Mouse (Mus musculus): ENCODE results near the gene Insc. TPM values are rescaled to one million over a fixed set of nuclear protein-coding genes. Genes with fewer than 3 reads are reported as not detected.
"Not testable (repeated sequence)": the region's sequence is repeated elsewhere in the genome, so short reads cannot be mapped to it uniquely, and the experiment has no call there.

Gene Insc
- 1 to 10 TPM; 1.0 to 3.4 TPM for total RNA-seq (2021)
- long read RNA-seq, experiment 1, partial matches to known transcripts, result 0 of 1 reads
- long read RNA-seq, experiment 1, other reads (novel, unspliced or antisense), result 0 of 1 reads
- long read RNA-seq, experiment 2, partial matches to known transcripts, result 0 of 3 reads
- long read RNA-seq, experiment 2, other reads (novel, unspliced or antisense), result 2 of 3 reads

DNA sequence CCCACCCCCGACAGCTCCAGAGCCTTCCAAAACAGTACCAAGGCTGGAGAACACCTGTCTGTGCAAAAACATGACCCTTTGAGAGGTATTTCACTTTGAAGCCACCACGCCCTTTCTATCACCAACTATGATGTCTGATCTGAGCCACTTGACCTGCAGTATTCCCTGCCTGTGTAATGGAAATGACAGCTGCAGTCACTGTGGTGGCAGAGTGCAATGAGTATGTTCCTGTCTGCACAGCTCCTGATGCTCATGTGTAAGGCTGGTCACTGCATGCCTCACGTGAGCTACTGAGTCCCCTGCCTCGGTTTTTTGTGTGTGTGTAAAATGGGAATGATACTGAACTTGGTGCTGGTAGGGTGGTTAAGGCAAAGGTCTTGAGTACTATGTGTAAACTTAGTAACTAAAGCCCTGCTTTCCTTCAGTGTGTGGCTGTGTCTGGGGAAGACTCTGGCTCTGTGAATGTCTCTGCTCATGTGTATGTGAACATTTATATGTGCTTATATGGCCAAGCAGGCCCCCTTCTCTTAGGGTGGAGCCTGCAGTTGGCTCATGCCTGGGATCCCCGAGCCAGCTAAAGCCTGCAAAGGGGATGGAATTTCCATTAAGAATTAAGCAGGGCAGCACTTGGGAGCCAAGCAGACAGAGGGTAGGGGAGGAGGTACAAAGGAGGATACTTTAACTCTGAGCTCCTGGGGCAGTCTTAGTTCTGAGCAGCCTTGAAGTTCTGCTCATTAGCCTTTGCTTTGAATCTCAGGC lies at the start of gene Insc:
Gene Insc (plus strand): TSS at position 673 of the 759 bp plus-strand sequence.
- intact Hi-C loops (cut with DNase I; ENCODE audit: low total_unique reads), result no loop called here
- no peak for DNase-seq

DNA sequence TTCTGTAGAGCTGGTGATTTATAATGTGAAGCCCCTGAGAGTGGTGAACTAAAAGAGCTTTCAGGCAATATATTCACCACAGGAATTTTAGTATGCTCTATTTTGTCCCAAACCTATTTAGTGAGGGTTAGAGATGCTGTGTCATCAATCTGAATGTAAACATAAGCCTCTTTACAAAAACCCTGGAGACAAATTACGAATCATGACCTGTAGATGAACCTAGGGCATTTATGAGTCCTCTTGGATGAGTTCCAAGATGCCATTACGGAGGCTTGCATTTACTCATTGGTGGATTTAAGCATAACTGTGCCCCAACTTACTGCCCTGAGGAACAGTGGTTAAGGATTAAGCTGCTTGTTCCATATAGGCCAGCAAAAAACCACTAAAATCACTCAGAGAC lies 42.6 kb upstream of the Insc start:
- DNase-seq, result no peak
- intact Hi-C loops (cut with DNase I; ENCODE audit: low total_unique reads), result no loop called here

DNA sequence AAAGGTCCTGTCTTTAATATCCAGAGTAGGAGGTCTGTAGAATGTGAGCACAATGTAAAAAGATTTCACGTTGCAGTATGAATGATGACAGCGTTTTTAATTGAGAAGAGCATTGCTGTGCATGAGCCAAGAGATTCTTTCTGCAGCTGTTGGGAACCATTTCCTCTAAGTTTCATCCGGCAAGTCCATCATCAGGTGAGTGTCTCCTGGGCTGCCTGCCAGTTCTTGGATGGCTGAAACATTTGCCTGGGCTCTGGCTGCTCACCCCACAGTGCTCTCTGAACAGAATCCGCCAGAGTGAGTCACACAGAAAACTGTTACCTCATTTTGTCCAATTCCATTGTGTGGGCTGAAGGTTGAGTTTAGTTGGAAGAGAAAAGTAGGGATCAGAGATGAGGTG lies 36.8 kb upstream of the Insc start:
- intact Hi-C loops (cut with DNase I; ENCODE audit: low total_unique reads), result no loop called here

DNA sequence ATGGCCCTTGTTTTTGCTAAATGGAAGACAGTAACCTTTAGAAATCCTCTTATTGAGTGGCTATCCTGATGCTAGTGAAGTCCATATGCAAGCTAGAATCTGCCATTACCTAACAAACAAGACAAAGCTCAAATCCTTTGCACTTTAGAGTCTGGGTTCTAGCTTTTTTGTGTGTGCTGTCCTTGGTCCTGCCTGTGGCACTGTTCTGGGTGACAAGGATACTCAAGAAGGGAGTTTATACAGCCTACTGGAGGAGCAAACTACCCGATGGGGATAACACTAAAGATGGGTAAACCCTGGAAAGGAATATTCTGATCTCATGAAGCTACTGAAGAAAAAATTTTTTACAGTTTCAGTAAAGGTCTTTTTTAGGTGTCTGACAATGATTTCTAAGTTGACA lies 36.1 kb upstream of the Insc start:
- intact Hi-C loops (cut with DNase I; ENCODE audit: low total_unique reads), result no loop called here
- no peak for DNase-seq

More for the DNA sequence above, 36.8 kb upstream of the Insc start:
- no peak for DNase-seq

DNA sequence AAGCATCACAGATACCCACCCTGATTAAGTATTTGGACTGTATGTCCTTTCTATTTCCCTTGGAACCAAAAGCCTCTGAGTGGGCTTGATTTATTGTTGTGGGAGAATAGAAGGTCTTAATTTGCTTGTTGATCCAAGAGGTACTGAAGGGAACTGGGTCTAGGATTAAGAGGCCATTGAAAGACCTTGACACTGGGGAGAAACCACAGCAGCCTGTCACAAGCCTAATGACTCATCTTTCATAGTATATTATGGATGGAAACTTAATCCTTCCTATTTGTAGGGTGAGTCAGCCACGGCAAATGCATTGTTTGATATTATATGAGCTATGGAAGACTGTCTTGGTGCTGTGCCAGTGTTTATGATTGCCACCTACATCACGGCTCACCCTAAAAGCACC lies 33.1 kb upstream of the Insc start:
- no peak for DNase-seq

DNA sequence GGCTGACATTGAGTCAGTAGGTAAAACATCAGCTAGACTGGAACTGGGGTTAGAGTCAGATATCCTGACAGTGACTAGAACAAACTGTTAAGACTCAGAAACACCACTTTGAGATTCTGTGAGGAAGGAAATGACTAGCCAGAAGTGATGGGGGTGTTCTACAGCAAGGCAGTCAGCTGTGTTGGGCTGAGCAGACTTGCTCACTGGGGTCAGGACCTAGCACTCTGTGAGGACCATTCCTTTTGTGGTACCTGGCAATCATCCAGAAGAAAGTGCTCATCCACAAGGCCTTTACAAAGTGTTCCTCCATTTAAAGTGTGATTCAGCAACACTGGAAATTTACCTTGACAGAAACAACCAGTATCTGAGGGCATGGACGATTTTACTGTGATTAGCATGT lies 31.0 kb upstream of the Insc start:
- intact Hi-C loops (cut with DNase I; ENCODE audit: low total_unique reads), result no loop called here
- DNase-seq, result no peak

More for the DNA sequence above, 33.1 kb upstream of the Insc start:
- intact Hi-C loops (cut with DNase I; ENCODE audit: low total_unique reads), result no loop called here

DNA sequence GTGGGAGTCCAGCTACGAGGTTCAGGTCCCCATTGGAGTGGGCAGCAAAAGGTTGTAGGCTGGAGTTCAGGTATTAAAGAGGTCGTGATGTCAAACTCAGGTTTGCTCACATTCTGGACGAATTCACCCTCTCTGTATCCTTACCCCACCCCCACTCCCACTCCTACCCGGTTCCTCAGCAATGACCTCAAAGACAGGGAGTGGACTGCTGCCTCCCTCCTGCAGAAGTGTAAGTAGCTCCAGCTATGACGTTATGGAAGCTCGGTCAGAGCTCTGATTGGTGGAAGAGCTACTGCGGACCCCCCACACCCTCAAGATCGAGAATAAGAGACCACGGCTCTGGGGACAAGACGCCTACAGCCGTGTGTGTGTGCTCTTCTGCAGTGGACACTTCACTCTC lies 25.2 kb upstream of the Insc start, which contains the start of gene Calcb:
Gene Calcb (plus strand): TSS at position 344 of the 400 bp plus-strand sequence.
- no peak for DNase-seq
- intact Hi-C loops (cut with DNase I; ENCODE audit: low total_unique reads), result no loop called here

DNA sequence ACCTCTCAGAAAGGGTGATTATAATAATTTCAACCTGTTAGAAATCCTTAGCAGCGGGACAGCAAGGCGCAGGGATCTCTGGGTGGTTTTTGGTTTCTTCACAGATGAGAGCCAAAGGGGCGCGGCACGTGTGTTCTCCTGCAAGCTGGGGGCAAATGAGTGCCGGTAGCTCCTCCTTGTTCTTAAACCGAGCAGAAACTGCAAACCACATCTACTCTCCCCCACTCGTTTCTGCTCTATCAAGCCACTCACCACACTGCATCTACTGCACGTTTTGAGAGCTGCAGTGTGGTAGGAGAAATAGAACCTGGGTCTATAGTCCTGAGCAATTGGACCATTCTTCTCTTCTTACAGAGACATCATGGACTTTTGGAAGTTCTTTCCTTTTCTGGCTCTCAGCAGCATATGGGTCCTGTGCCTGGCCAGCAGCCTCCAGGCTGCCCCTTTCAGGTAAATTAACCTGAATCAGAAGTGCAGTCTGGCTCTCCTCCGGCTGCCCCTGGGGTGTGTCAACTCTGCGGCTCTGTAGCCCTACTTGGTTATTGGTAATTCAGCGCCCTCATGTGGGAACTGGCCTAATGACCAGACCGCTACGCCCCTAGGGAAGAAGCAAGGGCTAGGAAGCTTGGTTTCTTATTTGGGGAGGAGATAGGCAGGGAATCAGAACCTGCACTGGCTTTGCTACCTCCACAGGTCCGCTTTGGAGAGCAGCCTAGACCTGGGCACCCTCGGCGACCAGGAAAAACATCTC lies 23.9 kb upstream of the Insc start:
- no peak for DNase-seq
- intact Hi-C loops (cut with DNase I; ENCODE audit: low total_unique reads), result no loop called here

DNA sequence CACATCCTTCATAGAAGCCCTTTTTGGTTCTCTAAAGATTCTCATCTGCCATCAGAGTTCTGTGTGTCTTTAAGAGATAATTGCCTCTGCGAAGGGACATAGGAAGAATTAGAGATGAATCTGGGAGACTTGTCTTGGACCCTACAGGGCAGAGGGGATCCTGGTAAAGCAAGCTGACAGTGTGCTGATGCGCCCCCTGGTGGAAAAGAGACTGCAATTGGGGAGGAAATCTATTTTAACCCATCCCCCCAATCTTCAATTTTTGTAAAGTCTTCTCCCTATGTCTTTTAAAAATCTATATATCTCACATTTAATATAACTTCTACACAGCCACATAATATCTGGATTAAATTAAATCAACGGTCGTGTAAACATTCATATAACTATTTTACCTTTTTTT lies 13.8 kb upstream of the Insc start:
- intact Hi-C loops (cut with DNase I; ENCODE audit: low total_unique reads), result loop anchor here (5.0 kb wide), 1 partner anchor 88 kb away; no protein-coding TSS in a partner anchor
- not testable (repeated sequence) for DNase-seq

DNA sequence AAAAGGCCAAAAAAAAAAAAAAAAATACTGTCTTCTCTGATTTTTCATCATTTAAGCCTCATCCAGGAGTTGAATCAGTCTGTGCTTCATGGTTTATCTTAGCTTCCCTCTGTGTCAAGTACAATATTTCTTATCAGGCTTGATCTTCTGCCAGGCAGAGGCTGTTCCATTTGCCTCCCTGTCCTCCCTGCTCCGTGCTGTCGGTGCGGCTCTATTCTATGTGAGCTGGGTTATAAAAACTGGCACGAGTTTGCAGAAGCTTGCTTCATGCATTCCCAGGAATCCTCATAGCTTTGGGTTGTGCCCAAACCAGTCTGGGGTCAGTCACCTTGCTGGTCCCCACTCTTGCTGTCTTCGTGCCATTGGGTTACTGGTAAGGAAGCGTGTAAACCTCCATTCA lies 12.3 kb upstream of the Insc start:
- intact Hi-C loops (cut with DNase I; ENCODE audit: low total_unique reads), result loop anchor here (5.0 kb wide), 1 partner anchor 86 kb away; no protein-coding TSS in a partner anchor
- no peak for DNase-seq

DNA sequence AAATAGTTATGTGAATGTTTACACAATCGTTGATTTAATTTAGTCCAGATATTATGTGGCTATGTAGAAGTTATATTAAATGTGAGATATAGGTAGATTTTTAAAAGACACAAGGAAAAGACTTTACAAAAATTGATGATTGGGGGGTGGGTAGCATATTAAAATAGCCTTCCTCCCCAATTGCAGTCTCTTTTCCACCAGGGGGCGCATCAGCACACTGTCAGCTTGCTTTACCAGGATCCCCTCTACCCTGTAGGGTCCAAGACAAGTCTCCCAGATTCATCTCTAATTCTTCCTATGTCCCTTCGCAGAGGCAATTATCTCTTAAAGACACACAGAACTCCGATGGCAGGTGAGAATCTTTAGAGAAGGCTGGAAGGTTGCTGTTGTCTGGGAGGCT lies 11.8 kb upstream of the Insc start:
- intact Hi-C loops (cut with DNase I; ENCODE audit: low total_unique reads), result loop anchor here (5.0 kb wide), 1 partner anchor 86 kb away; no protein-coding TSS in a partner anchor
- not testable (repeated sequence) for DNase-seq

DNA sequence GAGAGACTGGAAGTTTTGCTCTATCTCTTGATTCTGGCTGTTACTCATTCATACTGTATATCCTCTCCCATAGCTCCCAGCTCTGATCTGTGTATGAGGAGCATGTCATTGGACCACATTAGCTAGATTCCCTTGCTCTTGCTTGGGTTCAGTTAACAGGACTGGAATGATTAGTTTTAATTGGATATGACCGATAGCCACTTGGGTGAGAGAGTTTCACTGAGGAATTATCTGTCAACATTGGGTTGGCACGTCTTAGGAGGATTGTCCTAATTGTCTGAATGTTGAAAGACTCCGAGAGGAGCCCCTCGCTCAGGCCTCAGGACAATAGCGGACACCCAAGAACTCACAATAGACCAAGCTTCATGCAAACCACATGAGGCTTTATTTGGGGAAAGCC lies 7.2 kb upstream of the Insc start:
- DNase-seq, result no peak
- intact Hi-C loops (cut with DNase I; ENCODE audit: low total_unique reads), result no loop called here

DNA sequence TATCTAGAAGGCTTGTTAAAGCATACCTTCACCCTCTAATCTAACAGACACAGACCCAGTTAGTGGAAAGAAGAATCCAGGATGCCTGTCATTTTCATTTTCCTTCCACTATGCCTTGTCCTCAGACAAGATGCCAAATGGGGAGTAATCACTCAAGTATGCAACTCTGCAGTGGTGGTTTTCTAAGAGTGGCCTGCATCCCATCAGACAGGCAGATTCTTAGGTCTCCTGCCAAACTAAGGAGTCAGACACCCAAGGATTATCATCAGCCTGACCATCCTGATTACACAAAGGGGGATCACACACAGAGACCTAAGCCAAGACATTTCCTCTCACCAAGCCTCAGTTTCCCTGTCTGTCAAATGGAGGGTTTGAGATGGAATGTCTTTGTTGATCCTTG lies 5.3 kb upstream of the Insc start:
- no peak for DNase-seq
- intact Hi-C loops (cut with DNase I; ENCODE audit: low total_unique reads), result no loop called here

DNA sequence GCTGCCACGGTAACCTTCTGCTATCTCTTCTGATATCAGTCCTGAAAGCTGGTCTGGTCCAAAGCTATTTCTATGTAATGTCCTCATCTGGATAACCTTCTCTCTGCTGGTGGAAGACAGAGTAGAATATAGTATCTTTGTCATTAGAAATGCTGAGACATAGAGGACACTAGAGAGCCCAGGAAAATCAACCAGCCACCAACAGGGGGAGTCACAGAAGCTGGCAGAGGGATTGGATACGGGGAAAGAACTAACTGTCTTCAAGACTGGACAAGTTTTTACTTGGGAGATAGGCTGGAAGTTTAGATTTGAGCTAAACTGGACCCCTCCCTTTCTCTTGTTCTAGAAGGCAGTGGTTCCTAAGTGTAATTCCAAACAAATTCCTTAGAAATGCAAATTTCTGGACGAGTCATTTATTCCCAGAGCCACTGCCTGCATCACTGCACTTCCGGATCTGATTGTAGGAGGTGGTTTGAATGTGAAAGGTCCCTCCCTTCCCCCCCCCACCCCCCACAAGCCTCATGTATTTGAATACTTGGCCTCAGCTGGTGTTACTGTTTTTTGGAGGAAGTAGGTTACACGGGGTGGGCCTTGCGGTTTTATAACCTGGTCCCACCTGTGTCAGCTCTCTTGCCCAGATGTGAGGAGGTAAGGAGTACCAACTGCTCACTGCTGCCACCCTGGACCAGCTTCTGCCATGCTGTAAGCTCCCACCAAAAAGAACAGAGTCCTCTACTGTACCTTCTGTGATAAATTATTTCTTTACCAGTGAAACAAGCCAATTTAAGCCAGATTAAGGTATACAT lies 2.9 kb upstream of the Insc start:
- no peak for DNase-seq
- intact Hi-C loops (cut with DNase I; ENCODE audit: low total_unique reads), result no loop called here

DNA sequence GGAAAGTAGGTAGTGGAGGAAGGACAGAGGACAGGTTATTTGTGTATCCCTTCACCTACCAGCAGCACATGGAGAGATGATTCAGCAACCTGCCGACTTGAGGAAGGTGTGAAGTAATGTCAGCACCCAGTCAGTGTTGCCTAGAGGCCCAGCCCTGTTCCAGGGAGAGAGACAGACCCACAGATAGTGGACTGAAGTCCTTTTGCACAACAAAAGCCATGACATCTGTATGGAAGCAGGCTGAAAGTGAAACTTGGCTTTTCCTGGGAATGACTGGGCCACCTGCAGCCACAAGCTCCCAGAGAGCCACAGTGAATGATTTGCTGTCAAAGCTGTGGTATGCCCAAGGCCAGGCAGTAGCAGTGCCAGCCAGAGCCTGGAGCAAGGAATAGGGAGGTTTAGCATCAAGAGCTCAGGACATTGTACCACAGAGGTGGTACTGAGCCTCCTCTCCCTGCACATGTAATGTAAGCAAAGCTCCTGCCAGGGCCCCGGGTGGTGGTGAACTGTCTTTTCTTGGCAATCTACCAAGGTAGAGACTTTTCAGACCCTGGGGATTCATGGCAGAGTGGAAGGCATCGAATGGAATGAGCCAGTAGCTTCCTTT lies 1.2 kb downstream of the Insc start:
- DNase-seq, result no peak
- intact Hi-C loops (cut with DNase I; ENCODE audit: low total_unique reads), result no loop called here

DNA sequence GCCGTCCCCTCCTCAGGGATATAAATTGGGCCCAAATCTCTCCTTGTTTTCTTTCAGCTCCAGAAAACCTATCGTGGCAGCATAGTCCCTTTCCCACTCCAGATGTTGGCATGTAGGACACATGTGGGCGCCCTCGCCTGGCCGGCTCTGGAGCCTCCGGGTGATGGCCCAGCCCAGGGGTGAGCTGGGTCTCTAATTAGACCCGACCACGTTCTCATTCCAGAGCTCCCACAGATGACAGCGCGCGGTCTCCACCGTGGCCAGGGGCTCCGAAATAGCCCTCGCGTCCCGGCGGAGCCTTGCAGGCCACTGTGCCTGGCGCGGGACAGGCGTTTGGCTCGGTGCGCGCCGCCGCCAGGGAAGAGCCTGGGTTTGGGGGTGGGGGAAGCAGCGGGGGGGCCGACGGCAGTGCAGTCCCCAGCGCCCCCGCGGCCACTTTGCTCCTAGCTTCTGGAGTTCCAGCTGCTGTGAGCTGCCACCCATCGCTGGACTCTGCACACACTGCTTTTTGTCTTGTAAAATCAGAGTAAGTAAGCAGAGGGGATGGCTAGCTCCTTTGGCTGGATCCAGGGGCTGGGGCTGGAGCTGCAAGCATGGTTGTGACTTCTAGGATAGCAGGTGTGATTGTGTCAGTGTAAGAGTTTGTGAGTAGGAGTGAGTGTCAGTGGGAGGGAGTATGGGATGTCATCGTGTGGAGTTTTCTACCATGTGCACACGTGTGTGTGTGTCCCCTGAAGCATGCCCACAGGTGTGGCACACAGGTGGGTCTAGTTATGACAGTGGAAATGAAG lies 2.2 kb downstream of the Insc start:
- no peak for DNase-seq
- intact Hi-C loops (cut with DNase I; ENCODE audit: low total_unique reads), result no loop called here

DNA sequence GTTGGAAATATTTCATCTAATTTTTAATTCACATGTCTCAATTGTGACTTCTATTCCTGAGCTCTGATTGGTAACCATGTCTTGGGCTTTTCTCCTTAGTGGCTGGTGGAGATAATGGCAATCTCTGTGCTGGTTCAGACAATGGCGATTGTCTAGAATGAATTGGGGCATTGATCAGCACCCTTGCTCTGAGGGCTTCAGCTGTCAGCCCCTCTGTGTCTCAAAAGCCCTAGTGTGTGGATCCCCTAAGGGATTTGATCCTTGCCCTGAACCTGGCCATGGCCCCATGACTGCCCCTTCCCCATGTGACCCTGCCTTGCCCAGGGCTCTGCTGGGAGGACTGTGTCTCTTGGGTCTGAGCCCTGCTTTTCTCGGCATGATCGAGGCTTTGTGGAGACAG lies 4.1 kb downstream of the Insc start:
- no peak for DNase-seq
- intact Hi-C loops (cut with DNase I; ENCODE audit: low total_unique reads), result no loop called here

DNA sequence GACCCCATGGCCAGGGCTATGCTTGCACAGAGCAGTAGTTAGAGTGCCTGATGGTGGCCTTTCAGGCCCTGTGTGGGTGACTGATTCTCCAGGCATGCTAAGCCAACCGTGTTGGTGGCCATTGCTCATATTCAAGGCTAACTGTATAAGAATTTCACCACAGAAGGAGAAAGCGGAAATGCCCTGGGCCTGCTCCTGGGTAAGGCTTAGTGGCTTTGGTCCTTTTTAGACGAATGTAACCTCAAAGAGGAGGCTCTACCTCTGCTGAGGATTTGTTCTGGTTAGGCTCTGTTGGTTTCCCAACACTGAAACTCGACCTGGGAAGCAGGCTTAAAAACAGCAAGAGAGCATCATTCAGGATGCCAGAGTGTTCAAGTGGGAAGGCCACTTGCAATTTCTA lies 4.7 kb downstream of the Insc start:
- intact Hi-C loops (cut with DNase I; ENCODE audit: low total_unique reads), result no loop called here
- no peak for DNase-seq

DNA sequence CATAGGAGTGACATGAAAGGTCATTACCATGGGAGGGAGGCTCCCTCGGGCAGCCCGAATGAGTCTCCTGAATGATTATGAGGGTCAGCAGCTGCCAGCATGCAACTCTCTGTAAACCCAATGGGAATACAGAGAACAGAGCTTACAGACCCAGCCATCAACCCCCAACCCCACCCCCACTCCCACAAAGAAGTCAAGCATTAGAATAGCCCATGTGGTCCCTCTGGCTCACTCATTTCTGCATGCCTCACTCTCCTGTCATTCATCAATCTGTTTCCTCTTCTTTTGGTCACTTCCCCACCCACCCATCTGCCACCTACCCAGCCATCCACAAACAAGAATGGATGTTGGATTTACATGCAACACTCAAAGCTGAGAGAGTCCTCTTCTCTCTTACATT lies 10.0 kb downstream of the Insc start:
- intact Hi-C loops (cut with DNase I; ENCODE audit: low total_unique reads), result no loop called here
- DNase-seq, result no peak
